Mouse (Mus musculus): ENCODE data around the gene Nckap1l. TPM values are rescaled to one million over a fixed set of nuclear protein-coding genes. Genes with fewer than 3 reads are reported as not detected.

Gene Nckap1l
- total and polyA plus RNA-seq, 3 experiments: 17.9 to 27.1 TPM; not detected in 1

- H3K9ac ChIP-seq (ENCODE audit: control insufficient read depth, low read depth, low read length, poor library complexity, severe bottlenecking): no peak overlapping the region
- no peak overlapping the region for H3K27ac ChIP-seq (ENCODE audit: control insufficient read depth, low read depth, low read length)
- no peaks in the 10 kb centered on the region for H3K36me3 ChIP-seq (ENCODE audit: control insufficient read depth in 1 of 2, insufficient read depth in 2 of 2, low read length in 2 of 2)
- TF ChIP-seq MYC (IDR thresholded peaks at IDR 0.05; ENCODE audit: low read depth, low read length): no peak
- no peak for TF ChIP-seq EP300 (IDR thresholded peaks at IDR 0.05; ENCODE audit: low read depth in 1 of 2, low read length in 2 of 2)
- no peak for TF ChIP-seq ZC3H11A (IDR thresholded peaks at IDR 0.05; ENCODE audit: low read depth, low read length)
- H3K79me2 ChIP-seq (ENCODE audit: control insufficient read depth, insufficient read depth, low read length, poor library complexity): no peaks in the 10 kb centered on the region
- H3K4me1 ChIP-seq (ENCODE audit: control insufficient read depth in 1 of 2, insufficient read depth in 2 of 2, low read length in 2 of 2): no peaks in the 10 kb centered on the region
- H3K27me3 ChIP-seq (ENCODE audit: control insufficient read depth in 1 of 2, insufficient read depth in 2 of 2, low read length in 2 of 2): no peaks in the 10 kb centered on the region
- DNase-seq (ENCODE audit: low read depth, low spot score): no peak
- H3K4me3 ChIP-seq (ENCODE audit: control insufficient read depth in 1 of 2, insufficient read depth in 1 of 2, low read depth in 2 of 2, low read length in 2 of 2): no peak overlapping the region
- H3K9me3 ChIP-seq (replicated peaks; ENCODE audit: insufficient read depth, low read length): no peaks in the 10 kb centered on the region
Observed at GRCm38 (mm10) chr15:103473182-103473581, 19.6 kb downstream of the Nckap1l start.

- TF ChIP-seq RAD21 (IDR thresholded peaks at IDR 0.05; ENCODE audit: low read depth, low read length): no peak
- TF ChIP-seq CHD1 (IDR thresholded peaks at IDR 0.05; ENCODE audit: low read depth, low read length): no peak
- no peak for TF ChIP-seq MXI1 (IDR thresholded peaks at IDR 0.05; ENCODE audit: low read depth, low read length)
- TF ChIP-seq TCF12 (IDR thresholded peaks at IDR 0.05; ENCODE audit: low read depth, low read length): no peak
- TF ChIP-seq TBP (IDR thresholded peaks at IDR 0.05; ENCODE audit: low read depth, low read length): no peak
- TF ChIP-seq ZKSCAN1 (IDR thresholded peaks at IDR 0.05; ENCODE audit: low read depth, low read length): no peak
- TF ChIP-seq TAL1 (IDR thresholded peaks at IDR 0.05; ENCODE audit: low read length): no peak
- TF ChIP-seq USF2 (IDR thresholded peaks at IDR 0.05; ENCODE audit: borderline replicate concordance in 1 of 2, insufficient read depth in 1 of 2, low read depth in 1 of 2, low read length in 2 of 2): no peak
- TF ChIP-seq MAX (IDR thresholded peaks at IDR 0.05; ENCODE audit: low read length): no peak
- no peak for TF ChIP-seq MAZ (IDR thresholded peaks at IDR 0.05; ENCODE audit: low read depth, low read length)
- H3K27me3 ChIP-seq (ENCODE audit: control insufficient read depth in 1 of 2, insufficient read depth in 2 of 2, low read length in 2 of 2): no peaks in the 10 kb centered on the region
- DNase-seq (ENCODE audit: low read depth, low spot score): no peak
- no peaks in the 10 kb centered on the region; a peak in 1 of 4 replicates for H3K36me3 ChIP-seq (ENCODE audit: control insufficient read depth in 1 of 2, insufficient read depth in 2 of 2, low read length in 2 of 2)
- H3K27ac ChIP-seq (ENCODE audit: control insufficient read depth, low read depth, low read length): no peak overlapping the region
- H3K9ac ChIP-seq (ENCODE audit: control insufficient read depth, low read depth, low read length, poor library complexity, severe bottlenecking): no peak overlapping the region
- H3K79me2 ChIP-seq (ENCODE audit: control insufficient read depth, insufficient read depth, low read length, poor library complexity): no peaks in the 10 kb centered on the region
- H3K4me3 ChIP-seq (ENCODE audit: control insufficient read depth in 1 of 2, insufficient read depth in 1 of 2, low read depth in 2 of 2, low read length in 2 of 2): no peak overlapping the region
- no peaks in the 10 kb centered on the region for H3K4me1 ChIP-seq (ENCODE audit: control insufficient read depth in 1 of 2, insufficient read depth in 2 of 2, low read length in 2 of 2)
- H3K9me3 ChIP-seq (replicated peaks; ENCODE audit: insufficient read depth, low read length): no peaks in the 10 kb centered on the region
Observed at GRCm38 (mm10) chr15:103473769-103474168, 20.2 kb downstream of the Nckap1l start.

- no peak for TF ChIP-seq ETS1 (IDR thresholded peaks at IDR 0.05; ENCODE audit: low read depth, low read length)
- TF ChIP-seq BHLHE40 (IDR thresholded peaks at IDR 0.05; ENCODE audit: borderline replicate concordance, low read depth, low read length): no peak
- TF ChIP-seq RCOR1 (IDR thresholded peaks at IDR 0.05; ENCODE audit: low read depth, low read length): no peak
- TF ChIP-seq GABPA (IDR thresholded peaks at IDR 0.05; ENCODE audit: low read depth, low read length): no peak
- no peak for TF ChIP-seq POLR2AphosphoS5 (IDR thresholded peaks at IDR 0.05; ENCODE audit: borderline replicate concordance, low read depth, low read length)
- no peak for TF ChIP-seq SMC3 (IDR thresholded peaks at IDR 0.05; ENCODE audit: low read depth, low read length)
- no peak for TF ChIP-seq MYB (IDR thresholded peaks at IDR 0.05; ENCODE audit: low read depth, low read length)
- no peak for TF ChIP-seq ELF1 (IDR thresholded peaks at IDR 0.05; ENCODE audit: low read depth, low read length)
- no peak for TF ChIP-seq ZNF384 (IDR thresholded peaks at IDR 0.05; ENCODE audit: low read depth, low read length)
- no peak for TF ChIP-seq MAZ (IDR thresholded peaks at IDR 0.05; ENCODE audit: low read depth, low read length)
- H3K9ac ChIP-seq (ENCODE audit: control insufficient read depth, low read depth, low read length, poor library complexity, severe bottlenecking): no peak overlapping the region
- H3K36me3 ChIP-seq (ENCODE audit: control insufficient read depth in 1 of 2, insufficient read depth in 2 of 2, low read length in 2 of 2): no peaks in the 10 kb centered on the region; a peak in 1 of 4 replicates
- no peaks in the 10 kb centered on the region for H3K79me2 ChIP-seq (ENCODE audit: control insufficient read depth, insufficient read depth, low read length, poor library complexity)
- DNase-seq (ENCODE audit: low read depth, low spot score): no peak
- H3K9me3 ChIP-seq (replicated peaks; ENCODE audit: insufficient read depth, low read length): no peaks in the 10 kb centered on the region
- H3K27me3 ChIP-seq (ENCODE audit: control insufficient read depth in 1 of 2, insufficient read depth in 2 of 2, low read length in 2 of 2): no peaks in the 10 kb centered on the region
- no peak overlapping the region for H3K4me3 ChIP-seq (ENCODE audit: control insufficient read depth in 1 of 2, insufficient read depth in 1 of 2, low read depth in 2 of 2, low read length in 2 of 2)
- H3K27ac ChIP-seq (ENCODE audit: control insufficient read depth, low read depth, low read length): no peak overlapping the region
- H3K4me1 ChIP-seq (ENCODE audit: control insufficient read depth in 1 of 2, insufficient read depth in 2 of 2, low read length in 2 of 2): no peaks in the 10 kb centered on the region
Observed at GRCm38 (mm10) chr15:103479080-103479606, 25.5 kb downstream of the Nckap1l start.

Measured in MEL (cell line).